Mouse (Mus musculus): ENCODE data around the gene 4933405L10Rik. TPM values are rescaled to one million over a fixed set of nuclear protein-coding genes. Genes with fewer than 3 reads are reported as not detected.
A peak's percentile ranks its signal among the peaks of the same experiment; 100 is the strongest.

Gene 4933405L10Rik
- polyA plus RNA-seq, 1 experiment = 0.51 TPM

GRCm38 (mm10) chr8:105743301-105743700, 35.8 kb downstream of the 4933405L10Rik start:
- Histone ChIP-seq H3K27ac (ENCODE audit: insufficient read depth, low read length) (no peak overlapping the region), H3K27me3 (ENCODE audit: control insufficient read depth, insufficient read depth, low read length) (no peaks in the 10 kb centered on the region), H3K4me1 (ENCODE audit: control insufficient read depth, insufficient read depth, low read length) (peaks cover 4% of the 10 kb centered on the region; the same call in 1 of the 2 replicates), H3K4me3 (replicated peaks; ENCODE audit: insufficient read depth, low read depth, low read length) (no peak overlapping the region)
- TF ChIP-seq CTCF (IDR thresholded peaks at IDR 0.05; ENCODE audit: borderline replicate concordance, insufficient read depth, low read depth, low read length) (no peak), POLR2A (IDR thresholded peaks at IDR 0.05; ENCODE audit: borderline replicate concordance, insufficient read depth, low read length) (no peak)
- no peak for DNase-seq
- WGBS = 92% methylated on average over 4 of the region's 4 CpGs

GRCm38 (mm10) chr8:105750606-105751005, 43.2 kb downstream of the 4933405L10Rik start:
- no peak overlapping the region for H3K27ac ChIP-seq (ENCODE audit: insufficient read depth, low read length)
- peaks cover 20% of the 10 kb centered on the region for H3K4me1 ChIP-seq (ENCODE audit: control insufficient read depth, insufficient read depth, low read length)
- 7% methylated on average over 11 of the region's 11 CpGs for WGBS
- TF ChIP-seq POLR2A (IDR thresholded peaks at IDR 0.05; ENCODE audit: borderline replicate concordance, insufficient read depth, low read length) = no peak
- TF ChIP-seq CTCF (IDR thresholded peaks at IDR 0.05; ENCODE audit: borderline replicate concordance, insufficient read depth, low read depth, low read length) = no peak
- H3K27me3 ChIP-seq (ENCODE audit: control insufficient read depth, insufficient read depth, low read length) = no peaks in the 10 kb centered on the region
- H3K4me3 ChIP-seq (replicated peaks; ENCODE audit: insufficient read depth, low read depth, low read length) = no peak overlapping the region
- DNase-seq = peak; percentile 60 to 72

- TF ChIP-seq POLR2A (IDR thresholded peaks at IDR 0.05; ENCODE audit: borderline replicate concordance, insufficient read depth, low read length) = no peak
- TF ChIP-seq CTCF (IDR thresholded peaks at IDR 0.05; ENCODE audit: borderline replicate concordance, insufficient read depth, low read depth, low read length) = no peak
- peaks cover 13% of the 10 kb centered on the region for H3K4me1 ChIP-seq (ENCODE audit: control insufficient read depth, insufficient read depth, low read length)
- WGBS = 63% methylated on average over 2 of the region's 2 CpGs
Observed at GRCm38 (mm10) chr8:105753916-105754315, 46.5 kb downstream of the 4933405L10Rik start.

GRCm38 (mm10) chr8:105754688-105755087, 47.2 kb downstream of the 4933405L10Rik start:
- H3K27me3 ChIP-seq (ENCODE audit: control insufficient read depth, insufficient read depth, low read length) = no peaks in the 10 kb centered on the region
- no peak for DNase-seq
- peaks cover 8% of the 10 kb centered on the region for H3K4me1 ChIP-seq (ENCODE audit: control insufficient read depth, insufficient read depth, low read length)
- TF ChIP-seq CTCF (IDR thresholded peaks at IDR 0.05; ENCODE audit: borderline replicate concordance, insufficient read depth, low read depth, low read length) (no peak), POLR2A (IDR thresholded peaks at IDR 0.05; ENCODE audit: borderline replicate concordance, insufficient read depth, low read length) (no peak)
- WGBS = 93% methylated on average over 2 of the region's 2 CpGs
- H3K27ac ChIP-seq (ENCODE audit: insufficient read depth, low read length) = no peak overlapping the region
- H3K4me3 ChIP-seq (replicated peaks; ENCODE audit: insufficient read depth, low read depth, low read length) = no peak overlapping the region

More at GRCm38 (mm10) chr8:105753916-105754315, 46.5 kb downstream of the 4933405L10Rik start:
- Histone ChIP-seq H3K27ac (ENCODE audit: insufficient read depth, low read length) (no peak overlapping the region), H3K4me3 (replicated peaks; ENCODE audit: insufficient read depth, low read depth, low read length) (no peak overlapping the region), H3K27me3 (ENCODE audit: control insufficient read depth, insufficient read depth, low read length) (no peaks in the 10 kb centered on the region)
- DNase-seq = no peak

- Histone ChIP-seq H3K27ac (ENCODE audit: insufficient read depth, low read length) (peak overlapping the region; percentile 37; the same call in 1 of the 2 replicates), H3K27me3 (ENCODE audit: control insufficient read depth, insufficient read depth, low read length) (no peaks in the 10 kb centered on the region), H3K4me3 (replicated peaks; ENCODE audit: insufficient read depth, low read depth, low read length) (peak overlapping the region; percentile 62), H3K4me1 (ENCODE audit: control insufficient read depth, insufficient read depth, low read length) (no peaks in the 10 kb centered on the region; the same call in 1 of the 2 replicates)
- DNase-seq = no peak
- TF ChIP-seq POLR2A (IDR thresholded peaks at IDR 0.05; ENCODE audit: borderline replicate concordance, insufficient read depth, low read length) = no peak
- TF ChIP-seq CTCF (IDR thresholded peaks at IDR 0.05; ENCODE audit: borderline replicate concordance, insufficient read depth, low read depth, low read length) = no peak
- 1% methylated on average over 12 of the region's 12 CpGs for WGBS
Observed at GRCm38 (mm10) chr8:105757796-105758276, 50.4 kb downstream of the 4933405L10Rik start.

- H3K27me3 ChIP-seq (ENCODE audit: control insufficient read depth, insufficient read depth, low read length) = no peaks in the 10 kb centered on the region
- TF ChIP-seq POLR2A (IDR thresholded peaks at IDR 0.05; ENCODE audit: borderline replicate concordance, insufficient read depth, low read length) (peak; percentile 94; the same call in 1 of the 2 replicates), CTCF (IDR thresholded peaks at IDR 0.05; ENCODE audit: borderline replicate concordance, insufficient read depth, low read depth, low read length) (no peak)
Observed at GRCm38 (mm10) chr8:105758277-105759108, 51.0 kb downstream of the 4933405L10Rik start, which contains the start of gene Gfod2. Gfod2 (minus strand) TSS chr8:105758664.

More at GRCm38 (mm10) chr8:105758277-105759108, 51.0 kb downstream of the 4933405L10Rik start, which contains the start of gene Gfod2:
- Histone ChIP-seq H3K27ac (ENCODE audit: insufficient read depth, low read length) (peak within 1 kb of the TSS; percentile 37; the same call in 1 of the 2 replicates), H3K4me3 (replicated peaks; ENCODE audit: insufficient read depth, low read depth, low read length) (peak within 1 kb of the TSS; percentile 62), H3K4me1 (ENCODE audit: control insufficient read depth, insufficient read depth, low read length) (no peaks in the 10 kb centered on the region; the same call in 1 of the 2 replicates)
- peak; percentile 96 to 99 for DNase-seq
- 3% methylated on average over 57 of the region's 57 CpGs for WGBS

Other genes starting within 250 kb of the 4933405L10Rik start
- 286 and 297 TPM in 2 replicates for gene Tppp3, start 236.1 kb upstream of the 4933405L10Rik start, polyA plus RNA-seq (2012; rRNA removed)
- 64.7 and 67.9 TPM in 2 replicates for gene Zdhhc1, start 210.8 kb upstream of the 4933405L10Rik start, polyA plus RNA-seq (2012; rRNA removed)
- 0.08 TPM in 1 of 2 replicates, not detected in the other for gene Hsd11b2, start 188.9 kb upstream of the 4933405L10Rik start, polyA plus RNA-seq (2012; rRNA removed)
- gene Atp6v0d1, start 141.6 kb upstream of the 4933405L10Rik start, polyA plus RNA-seq (2012; rRNA removed) = 333 and 336 TPM in 2 replicates
- 33.4 and 35.9 TPM in 2 replicates for gene Ripor1, start 102.4 kb upstream of the 4933405L10Rik start, polyA plus RNA-seq (2012; rRNA removed)
- gene Ctcf, start 71.1 kb upstream of the 4933405L10Rik start, polyA plus RNA-seq (2012; rRNA removed) = 41.6 and 45.7 TPM in 2 replicates
- 0.36 and 1.00 TPM in 2 replicates for gene Agrp, start 70.3 kb upstream of the 4933405L10Rik start, polyA plus RNA-seq (2012; rRNA removed)
- 69.8 and 72.1 TPM in 2 replicates for gene Carmil2, start 21.4 kb upstream of the 4933405L10Rik start, polyA plus RNA-seq (2012; rRNA removed)
- 56.3 and 56.8 TPM in 2 replicates for gene Acd, start 6.6 kb upstream of the 4933405L10Rik start, polyA plus RNA-seq (2012; rRNA removed)
- gene Pard6a, start 6.5 kb upstream of the 4933405L10Rik start, polyA plus RNA-seq (2012; rRNA removed) = 128 and 137 TPM in 2 replicates
- gene Enkd1, start 555 bp downstream of the 4933405L10Rik start, polyA plus RNA-seq (2012; rRNA removed) = 15.3 and 17.4 TPM in 2 replicates
- 20.7 and 21.4 TPM in 2 replicates for gene Gfod2, start 51.0 kb downstream of the 4933405L10Rik start, polyA plus RNA-seq (2012; rRNA removed)
- 30.5 and 32.1 TPM in 2 replicates for gene Ranbp10, start 119.7 kb downstream of the 4933405L10Rik start, polyA plus RNA-seq (2012; rRNA removed)
- 0.25 and 0.98 TPM in 2 replicates for gene Tsnaxip1, start 120.1 kb downstream of the 4933405L10Rik start, polyA plus RNA-seq (2012; rRNA removed)
- 27.8 and 30.8 TPM in 2 replicates for gene Cenpt, start 145.6 kb downstream of the 4933405L10Rik start, polyA plus RNA-seq (2012; rRNA removed)
- gene Thap11, start 147.5 kb downstream of the 4933405L10Rik start, polyA plus RNA-seq (2012; rRNA removed) = 52.0 and 53.5 TPM in 2 replicates
- 104 and 111 TPM in 2 replicates for gene Nutf2, start 152.9 kb downstream of the 4933405L10Rik start, polyA plus RNA-seq (2012; rRNA removed)
- 75.5 and 81.8 TPM in 2 replicates for gene Edc4, start 173.2 kb downstream of the 4933405L10Rik start, polyA plus RNA-seq (2012; rRNA removed)
- 4.7 and 5.3 TPM in 2 replicates for gene Nrn1l, start 185.9 kb downstream of the 4933405L10Rik start, polyA plus RNA-seq (2012; rRNA removed)
- gene Pskh1, start 192.8 kb downstream of the 4933405L10Rik start, polyA plus RNA-seq (2012; rRNA removed) = 13.6 and 14.1 TPM in 2 replicates
- gene Ctrl, start 226.2 kb downstream of the 4933405L10Rik start, polyA plus RNA-seq (2012; rRNA removed) = 2.6 and 3.4 TPM in 2 replicates
- 84.3 and 89.4 TPM in 2 replicates for gene Psmb10, start 230.8 kb downstream of the 4933405L10Rik start, polyA plus RNA-seq (2012; rRNA removed)
- 106 and 110 TPM in 2 replicates for gene Lcat, start 235.7 kb downstream of the 4933405L10Rik start, polyA plus RNA-seq (2012; rRNA removed)